Mouse (Mus musculus) thymus, postnatal 25 days (tissue): ENCODE measurements at regions not wholly inside any gene's neighbourhood (a gene's known extent, or its start where the extent isn't known, plus 50 kb on each side); places are given as distances from the start of the nearest gene placed in this dataset.
A peak's percentile ranks its signal among the peaks of the same experiment; 100 is the strongest.

Source experiments
- DNase-seq: peaks from one replicate; pipeline ENCODE4 v3.0.0; 2022

- DNase-seq = no peak
Observed at GRCm38 (mm10) chr5:46488140-46488942, 630.9 kb upstream of the Lcorl start.

DNA sequence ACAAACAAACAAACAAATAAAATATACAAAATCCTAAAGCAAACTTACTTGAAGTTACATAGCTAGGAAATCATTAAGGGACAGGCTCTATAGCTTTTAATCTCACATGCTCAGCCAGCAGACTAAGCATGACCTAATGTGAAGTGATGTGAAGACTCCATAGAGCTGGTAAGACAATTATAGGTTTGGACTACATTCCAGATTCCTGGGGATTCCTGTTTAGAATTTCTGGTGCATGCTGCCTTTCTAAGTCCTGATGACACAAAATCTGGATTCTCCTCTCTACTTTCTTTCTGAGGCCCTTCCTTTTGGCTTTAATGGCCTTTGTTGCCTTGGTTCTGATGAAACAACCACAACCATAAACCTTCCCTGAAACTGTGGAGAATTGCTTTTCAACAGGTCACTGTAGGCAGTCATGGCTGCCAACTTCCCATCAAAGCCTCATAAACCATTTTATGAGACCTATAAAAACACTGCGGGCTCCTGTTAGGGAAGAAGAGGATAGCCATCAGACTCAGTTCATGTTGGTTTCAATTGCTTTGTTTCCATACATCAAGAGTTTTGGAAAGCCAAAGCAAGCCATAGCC, 629.4 kb upstream of the Lcorl start:
- no peak for DNase-seq

DNA sequence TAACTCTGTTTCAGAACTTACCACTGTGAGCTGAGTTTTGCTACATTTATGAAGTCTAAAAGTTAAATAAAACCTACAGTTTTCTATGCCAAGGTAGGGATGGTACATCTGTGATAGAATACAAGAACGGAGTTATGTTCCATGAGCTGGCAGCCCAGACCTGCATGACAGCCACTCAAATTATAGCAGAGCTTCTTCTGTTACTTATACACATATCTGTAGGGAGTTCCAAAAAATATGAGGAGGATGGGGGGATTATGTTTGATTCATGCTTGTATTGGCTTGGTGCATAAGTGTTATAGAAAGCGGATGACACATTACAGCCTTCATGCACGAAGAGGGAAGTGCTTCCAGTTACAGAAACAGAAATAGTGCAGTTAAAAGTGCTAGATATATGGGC, 598.9 kb upstream of the Lcorl start:
- DNase-seq = no peak

DNA sequence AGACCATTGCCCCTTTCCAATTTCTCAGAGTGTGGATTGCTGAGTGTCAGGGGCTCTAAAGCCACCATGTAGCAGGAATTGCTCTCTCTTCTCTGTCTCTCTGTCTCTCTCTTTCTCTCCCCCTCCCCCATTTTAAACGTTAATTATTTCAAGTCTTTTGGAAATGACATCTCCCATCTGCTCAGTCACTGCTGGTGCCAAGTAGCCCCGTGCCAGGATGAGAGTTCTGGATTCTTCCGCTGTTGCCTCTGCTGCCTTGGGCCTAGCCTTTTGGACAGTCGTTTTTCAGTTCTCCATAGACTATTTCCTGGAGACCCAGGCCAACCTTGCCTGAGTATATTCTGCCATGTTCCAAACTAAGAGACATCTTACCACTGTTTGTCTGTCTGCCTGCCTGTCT, 590.9 kb upstream of the Lcorl start:
- DNase-seq = no peak

DNA sequence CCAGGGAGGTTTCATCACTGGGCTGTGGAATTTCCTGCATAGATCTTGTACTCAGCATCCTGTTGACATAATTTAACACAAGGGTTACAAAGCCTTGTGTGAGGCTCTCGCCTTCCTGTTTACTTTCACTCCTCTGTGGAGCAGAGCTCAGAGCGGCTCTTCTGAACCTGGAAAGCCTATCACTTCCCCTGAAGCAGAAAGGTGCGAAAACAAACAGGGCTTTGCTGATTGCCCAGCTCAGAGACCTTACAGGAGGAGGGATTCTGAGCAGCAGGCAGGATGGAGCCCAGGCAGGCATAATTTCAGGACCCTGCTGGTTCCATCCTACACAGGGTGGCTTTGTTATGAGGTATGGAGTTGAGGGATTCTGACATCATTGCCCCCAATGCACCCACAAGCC, 588.4 kb upstream of the Lcorl start:
- no peak for DNase-seq

DNA sequence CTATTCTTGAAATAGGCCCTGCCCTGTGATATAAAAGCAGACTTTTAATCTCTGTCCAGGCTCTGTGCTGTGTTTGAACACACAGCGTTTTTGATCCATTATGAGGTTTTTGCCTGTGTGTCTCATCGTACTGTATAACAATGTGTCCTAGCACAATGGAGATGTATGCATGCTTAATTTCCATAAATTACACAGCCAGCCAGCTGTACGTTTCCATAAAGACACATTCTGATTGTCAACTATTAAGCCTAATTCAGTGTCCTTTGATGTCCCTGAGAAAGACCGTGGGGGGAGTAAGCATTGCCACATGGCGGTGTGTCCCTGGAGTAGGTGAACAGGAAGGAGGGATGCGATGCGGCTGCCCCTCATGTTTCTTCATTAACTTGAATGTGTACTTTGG, 587.7 kb upstream of the Lcorl start:
- no peak for DNase-seq

DNA sequence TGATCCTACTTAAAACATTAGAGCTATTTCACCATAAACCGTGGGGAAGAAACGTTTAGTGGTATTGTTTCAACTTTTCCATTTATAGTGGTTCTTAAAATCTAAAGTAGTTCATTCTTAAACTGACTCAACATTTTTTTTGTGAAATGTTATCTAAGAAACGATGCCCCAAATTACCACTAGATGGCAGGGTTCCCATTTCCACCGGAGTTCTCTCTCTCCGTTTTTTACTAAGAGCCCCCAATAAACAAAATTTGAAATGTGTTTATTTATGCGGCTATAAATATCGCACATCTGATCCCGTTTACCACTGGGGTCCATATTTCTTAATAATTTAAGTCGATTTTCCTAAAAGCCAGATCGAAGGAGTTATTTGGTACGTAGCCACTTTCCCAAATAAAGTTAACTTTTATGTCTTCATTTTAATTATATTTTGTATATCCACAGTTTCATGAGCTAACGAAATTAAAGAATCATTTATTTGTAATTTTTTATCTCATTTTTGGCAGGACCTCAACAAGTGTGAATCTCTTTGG, 586.5 kb upstream of the Lcorl start:
- DNase-seq = no peak

GRCm38 (mm10) chr5:46442600-46443248, 585.3 kb upstream of the Lcorl start:
- DNase-seq = no peak

- no peak for DNase-seq
Observed at GRCm38 (mm10) chr5:46441716-46442115, 584.3 kb upstream of the Lcorl start.

DNA sequence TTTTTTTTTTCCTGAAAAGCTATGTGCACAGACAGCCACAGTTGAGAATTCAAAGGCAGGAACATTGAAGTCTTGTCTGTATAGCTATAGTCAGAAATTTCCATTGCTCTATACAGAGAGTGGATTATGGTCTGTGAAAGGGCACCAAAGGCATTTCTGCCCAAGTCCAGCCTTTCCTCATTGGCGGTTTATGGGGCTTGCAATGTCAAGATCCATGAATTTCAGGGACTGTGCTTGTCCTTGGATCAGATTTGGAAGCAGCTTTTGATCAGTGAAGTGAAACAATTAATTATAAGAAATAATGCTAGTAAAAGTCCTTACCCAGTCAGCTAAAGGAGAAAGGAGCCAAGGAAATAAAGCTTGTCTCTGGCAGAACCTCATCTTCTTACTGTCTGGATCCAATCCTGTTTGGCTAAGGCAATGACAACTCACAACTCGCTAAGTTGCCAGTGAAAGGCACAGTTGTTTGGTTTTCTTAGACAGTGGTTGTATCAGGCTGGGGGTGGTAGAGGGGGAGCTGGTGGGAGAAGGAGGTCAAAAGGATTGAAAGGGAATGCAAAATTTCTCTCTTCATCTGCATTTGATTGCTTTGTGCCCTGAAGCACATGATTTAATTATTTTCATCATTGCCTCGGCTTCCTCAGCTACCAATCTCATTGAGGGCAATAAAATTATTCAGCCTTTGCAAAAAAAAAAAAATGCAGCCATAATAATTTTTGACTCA, 574.4 kb upstream of the Lcorl start:
- DNase-seq = no peak

DNA sequence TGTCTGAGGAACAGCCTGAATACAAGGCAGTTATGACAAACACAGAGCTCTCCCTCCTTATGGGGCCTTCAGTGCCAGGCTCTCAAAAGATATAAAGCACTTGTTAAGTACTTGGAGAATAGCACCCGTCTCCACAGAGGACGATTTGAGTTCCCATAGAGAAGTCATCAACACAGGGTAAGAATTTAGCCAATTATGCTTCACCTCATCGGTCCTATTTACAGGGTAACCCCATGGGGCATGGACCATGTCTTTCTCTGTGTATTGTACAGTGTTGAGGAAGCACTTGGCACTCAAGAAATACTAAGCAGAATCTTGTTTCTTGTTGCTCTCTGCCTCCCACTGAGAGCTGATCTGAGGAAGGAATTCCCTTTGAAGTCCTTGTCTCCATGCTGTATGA, 565.3 kb upstream of the Lcorl start:
- DNase-seq = no peak

- DNase-seq = no peak
Observed at GRCm38 (mm10) chr5:46406969-46407368, 549.6 kb upstream of the Lcorl start.

GRCm38 (mm10) chr5:46406404-46406803, 549.0 kb upstream of the Lcorl start:
- DNase-seq = no peak

DNA sequence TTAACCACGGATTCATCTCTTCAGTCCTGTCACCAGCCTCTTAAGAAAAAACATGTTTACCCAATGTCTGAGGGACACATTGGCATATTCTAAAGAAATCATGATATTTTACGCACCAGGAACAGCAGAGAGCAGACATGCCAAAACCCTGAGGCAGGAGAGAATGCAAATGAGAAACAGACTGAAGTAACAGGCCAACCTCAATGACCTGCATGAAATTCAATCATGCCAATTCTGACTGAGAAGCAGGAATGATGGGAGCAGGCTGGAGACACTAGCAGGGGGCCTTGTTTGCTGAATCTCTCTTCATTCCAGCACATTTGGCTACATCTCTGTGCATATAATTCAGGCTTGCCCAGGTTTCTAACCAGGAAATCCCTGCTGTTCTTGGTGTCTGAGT, 529.2 kb upstream of the Lcorl start:
- no peak for DNase-seq

- DNase-seq = no peak
Observed at GRCm38 (mm10) chr5:46367328-46367727, 509.9 kb upstream of the Lcorl start.

GRCm38 (mm10) chr5:46363661-46364060, 506.2 kb upstream of the Lcorl start:
- DNase-seq = no peak

- no peak for DNase-seq
Observed at GRCm38 (mm10) chr5:46361637-46362036, 504.2 kb upstream of the Lcorl start.

GRCm38 (mm10) chr5:46348448-46348847, 491.0 kb upstream of the Lcorl start:
- DNase-seq = no peak

- peak; percentile 33 for DNase-seq
Observed at GRCm38 (mm10) chr5:46347368-46348083, 490.1 kb upstream of the Lcorl start.

GRCm38 (mm10) chr5:46338461-46338860, 481.0 kb upstream of the Lcorl start:
- DNase-seq = no peak

- no peak for DNase-seq
Observed at GRCm38 (mm10) chr5:46330880-46331279, 473.5 kb upstream of the Lcorl start.
